Mouse (Mus musculus) E14TG2a.4 (cell line): ENCODE results near the gene Nicn1.

Source experiments
- CTCF ChIP-seq: conservative IDR thresholded peaks from 2 replicates; pipeline ENCODE4 v1.5.1; 2014; ENCODE audit warnings: low read length
- NANOG ChIP-seq: IDR thresholded peaks from 2 replicates; pipeline ENCODE4 v1.6.1; 2014; ENCODE audit warnings: borderline replicate concordance, low read length, mixed read lengths
- POU5F1 ChIP-seq: IDR thresholded peaks from 2 replicates; pipeline ENCODE4 v1.6.1; 2014; ENCODE audit warnings: low read length, borderline replicate concordance

DNA sequence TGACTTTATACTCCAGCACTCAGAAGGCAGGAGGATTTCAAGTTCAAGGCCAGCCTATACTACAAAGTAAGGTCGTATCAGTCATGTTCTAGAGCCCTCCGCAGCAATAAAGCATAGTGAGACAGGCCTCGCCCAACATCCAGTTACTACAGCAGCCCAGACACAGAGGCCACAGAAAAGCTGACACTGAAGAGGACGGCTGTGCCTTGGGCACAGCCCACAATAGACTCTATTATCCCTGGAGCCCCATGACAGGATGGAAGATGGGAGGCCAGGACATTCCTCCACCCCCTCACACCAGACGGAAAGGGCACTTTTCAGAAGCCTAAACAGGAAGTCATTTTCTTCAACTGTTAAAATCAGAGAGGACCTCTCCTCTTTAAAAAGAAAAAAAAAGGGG, 41.3 kb upstream of the Nicn1 start:
- TF ChIP-seq CTCF: no peak
- no peak for TF ChIP-seq POU5F1
- no peak for TF ChIP-seq NANOG
